Mouse (Mus musculus) midbrain, embryonic 12.5 days (tissue): ENCODE results near the gene Sfrp4. TPM values are rescaled to one million over a fixed set of nuclear protein-coding genes. Genes with fewer than 3 reads are reported as not detected.

Source experiments
- ATAC-seq: fragments of 200-750 bp; cut with Nextera tagmentation; 2 replicates; pipeline ENCODE4 v1.8.0; 2017; ENCODE audit warnings: low read depth, moderate TSS enrichment, moderate library complexity; ENCODE audit not compliant: low FRiP score
- H3K27ac ChIP-seq: fragments of 300-500 bp; sonication (generic); replicated peaks from 2 replicates; pipeline ENCODE4 v1.5.1; 2016; ENCODE audit warnings: mild to moderate bottlenecking
- H3K27me3 ChIP-seq: fragments of 300-500 bp; sonication (generic); 2 replicates; pipeline ENCODE4 v1.6.1; 2016; ENCODE audit warnings: mild to moderate bottlenecking
- H3K36me3 ChIP-seq: fragments of 300-500 bp; sonication (generic); 2 replicates; pipeline ENCODE4 v1.6.1; 2016
- H3K4me1 ChIP-seq: fragments of 300-500 bp; sonication (generic); 2 replicates; pipeline ENCODE4 v1.6.1; 2016
- H3K4me2 ChIP-seq: fragments of 300-500 bp; sonication (generic); replicated peaks from 2 replicates; pipeline ENCODE4 v1.6.1; 2016; ENCODE audit warnings: mild to moderate bottlenecking, moderate library complexity
- H3K4me3 ChIP-seq: fragments of 300-500 bp; sonication (generic); 2 replicates; pipeline ENCODE4 v1.5.1; 2016; ENCODE audit warnings: mild to moderate bottlenecking
- H3K9ac ChIP-seq: fragments of 300-500 bp; sonication (generic); replicated peaks from 2 replicates; pipeline ENCODE4 v1.6.1; 2016; ENCODE audit warnings: mild to moderate bottlenecking, moderate library complexity
- H3K9me3 ChIP-seq: fragments of 300-500 bp; sonication (generic); 2 replicates; pipeline ENCODE4 v1.6.1; 2016; ENCODE audit warnings: mild to moderate bottlenecking
- WGBS: fragments of 180-500 bp; shearing (Covaris S2); methylation state at CpG from one replicate; pipeline ENCODE4 v1.1.7; 2016; 5-methylcytosine and 5-hydroxymethylcytosine counted together
- polyA plus RNA-seq: library from polyadenylated mRNA; unstranded; fragments of >200 nt; fragmentation: Nextera tagmentation; extraction: Ambion mirVana; gene quantifications from 2 replicates; pipeline ENCODE4 v1.2.1, GENCODE M21; 2016

The Sfrp4 gene
- polyA plus RNA-seq, 1 experiment from 2014 or later = 2.2 TPM

GRCm38 (mm10) chr13:19643519-19643918 lies 20.6 kb downstream of the Sfrp4 start:
- Histone ChIP-seq H3K9ac (no peak overlapping the region), H3K4me2 (no peak overlapping the region), H3K36me3 (no peaks in the 10 kb centered on the region), H3K9me3 (no peaks in the 10 kb centered on the region), H3K27ac (no peak overlapping the region), H3K4me3 (no peak overlapping the region), H3K27me3 (no peaks in the 10 kb centered on the region), H3K4me1 (no peaks in the 10 kb centered on the region)
- no peak for ATAC-seq
- 88% methylated on average over 1 of the region's 1 CpGs for WGBS

GRCm38 (mm10) chr13:19644225-19644624 lies 21.3 kb downstream of the Sfrp4 start:
- H3K4me2 ChIP-seq = no peak overlapping the region
- no peak for ATAC-seq
- H3K9me3 ChIP-seq = no peaks in the 10 kb centered on the region
- no peak overlapping the region for H3K9ac ChIP-seq
- H3K27ac ChIP-seq = no peak overlapping the region
- H3K36me3 ChIP-seq = no peaks in the 10 kb centered on the region
- WGBS = 73% methylated on average over 2 of the region's 2 CpGs
- no peaks in the 10 kb centered on the region for H3K4me1 ChIP-seq
- H3K27me3 ChIP-seq = no peaks in the 10 kb centered on the region
- H3K4me3 ChIP-seq = no peak overlapping the region

- ATAC-seq = no peak
- H3K4me2 ChIP-seq = no peak overlapping the region
- WGBS = 89% methylated on average over 2 of the region's 2 CpGs
- H3K9me3 ChIP-seq = no peaks in the 10 kb centered on the region
- H3K36me3 ChIP-seq = no peaks in the 10 kb centered on the region
- no peak overlapping the region for H3K9ac ChIP-seq
- no peaks in the 10 kb centered on the region for H3K4me1 ChIP-seq
- H3K27ac ChIP-seq = no peak overlapping the region
- H3K27me3 ChIP-seq = no peaks in the 10 kb centered on the region
- H3K4me3 ChIP-seq = no peak overlapping the region
Measured at GRCm38 (mm10) chr13:19649824-19650223, 26.9 kb downstream of the Sfrp4 start.

GRCm38 (mm10) chr13:19652405-19652804 lies 29.5 kb downstream of the Sfrp4 start:
- no peaks in the 10 kb centered on the region for H3K4me1 ChIP-seq
- ATAC-seq = no peak
- H3K9me3 ChIP-seq = no peaks in the 10 kb centered on the region
- no peak overlapping the region for H3K4me3 ChIP-seq
- H3K9ac ChIP-seq = no peak overlapping the region
- 93% methylated on average over 2 of the region's 2 CpGs for WGBS
- H3K36me3 ChIP-seq = no peaks in the 10 kb centered on the region
- no peak overlapping the region for H3K4me2 ChIP-seq
- no peaks in the 10 kb centered on the region for H3K27me3 ChIP-seq
- no peak overlapping the region for H3K27ac ChIP-seq

- no peak overlapping the region for H3K27ac ChIP-seq
- no peak overlapping the region for H3K9ac ChIP-seq
- no peak for ATAC-seq
- H3K4me1 ChIP-seq = no peaks in the 10 kb centered on the region
- no peak overlapping the region for H3K4me3 ChIP-seq
- no peaks in the 10 kb centered on the region for H3K9me3 ChIP-seq
- no peaks in the 10 kb centered on the region for H3K27me3 ChIP-seq
- 81% methylated on average over 4 of the region's 4 CpGs for WGBS
- H3K4me2 ChIP-seq = no peak overlapping the region
- H3K36me3 ChIP-seq = no peaks in the 10 kb centered on the region
Measured at GRCm38 (mm10) chr13:19668355-19669140, 45.6 kb downstream of the Sfrp4 start.

- Histone ChIP-seq H3K9ac (no peak overlapping the region), H3K9me3 (no peaks in the 10 kb centered on the region), H3K36me3 (no peaks in the 10 kb centered on the region), H3K4me1 (no peaks in the 10 kb centered on the region), H3K4me2 (no peak overlapping the region), H3K4me3 (no peak overlapping the region), H3K27ac (no peak overlapping the region), H3K27me3 (no peaks in the 10 kb centered on the region)
- ATAC-seq = no peak
- WGBS = 93% methylated on average over 3 of the region's 3 CpGs
Measured at GRCm38 (mm10) chr13:19674025-19674424, 51.1 kb downstream of the Sfrp4 start.

GRCm38 (mm10) chr13:19674601-19675000 lies 51.7 kb downstream of the Sfrp4 start:
- H3K4me3 ChIP-seq = no peak overlapping the region
- no peaks in the 10 kb centered on the region for H3K27me3 ChIP-seq
- no peak overlapping the region for H3K9ac ChIP-seq
- no peak overlapping the region for H3K4me2 ChIP-seq
- H3K27ac ChIP-seq = no peak overlapping the region
- no peak for ATAC-seq
- H3K36me3 ChIP-seq = no peaks in the 10 kb centered on the region
- H3K9me3 ChIP-seq = no peaks in the 10 kb centered on the region
- H3K4me1 ChIP-seq = no peaks in the 10 kb centered on the region

Other genes with a start within 250 kb of the Sfrp4 start
- gene Stard3nl, start 227.3 kb upstream of the Sfrp4 start, polyA plus RNA-seq = 127 and 136 TPM in 2 replicates
- 22.6 and 22.8 TPM in 2 replicates for gene Epdr1, start 3.2 kb upstream of the Sfrp4 start, polyA plus RNA-seq
- not detected in 2 replicates for gene Nme8, start 74.7 kb downstream of the Sfrp4 start, polyA plus RNA-seq
- not detected in 2 replicates for gene Gpr141, start 201.2 kb downstream of the Sfrp4 start, polyA plus RNA-seq